Mouse (Mus musculus): ENCODE measurements around the gene Oasl2.
"Not testable (repeated sequence)": the region's sequence is repeated elsewhere in the genome, so short reads cannot be mapped to it uniquely, and the experiment has no call there.

Gene Oasl2

DNA sequence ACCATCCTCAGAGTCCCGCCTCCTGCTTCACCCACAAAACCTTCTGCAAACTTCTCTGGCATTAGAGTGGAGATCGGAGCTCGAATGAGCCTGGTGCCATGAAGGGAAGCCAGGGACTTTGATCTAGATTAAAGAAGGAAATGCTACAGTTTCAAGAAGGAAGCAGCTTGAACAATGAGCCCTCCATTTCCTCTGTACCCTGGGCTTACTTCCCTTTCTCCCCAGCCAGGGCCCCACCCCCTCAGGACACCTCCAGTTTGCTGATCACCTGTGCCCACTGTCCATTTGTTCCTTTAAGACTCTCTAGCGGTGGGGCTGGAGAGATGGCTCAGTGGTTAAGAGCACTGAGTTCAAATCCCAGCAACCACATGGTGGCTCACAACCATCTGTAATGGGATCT is 20.0 kb downstream of the Oasl2 start:
- DNase-seq: no peak

DNA sequence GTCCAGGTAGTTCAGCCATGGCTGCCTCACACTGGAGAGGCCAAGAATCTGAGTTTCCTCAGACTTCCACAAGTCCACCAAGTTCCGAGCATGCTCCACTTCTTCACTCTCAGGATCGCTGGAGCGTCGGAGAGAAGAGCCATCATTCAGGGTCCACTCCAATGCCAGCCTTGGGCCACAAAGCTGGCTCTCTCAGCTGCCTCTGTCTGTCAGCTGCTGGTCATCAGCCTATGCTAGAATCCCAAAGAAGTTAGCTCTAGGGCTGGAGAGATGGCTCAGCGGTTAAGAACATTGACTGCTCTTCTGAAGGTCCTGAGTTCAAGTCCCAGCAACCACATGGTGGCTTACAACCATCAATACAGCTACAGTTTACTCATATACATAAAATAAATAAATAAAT is 20.6 kb downstream of the Oasl2 start:
- DNase-seq: not testable (repeated sequence)

DNA sequence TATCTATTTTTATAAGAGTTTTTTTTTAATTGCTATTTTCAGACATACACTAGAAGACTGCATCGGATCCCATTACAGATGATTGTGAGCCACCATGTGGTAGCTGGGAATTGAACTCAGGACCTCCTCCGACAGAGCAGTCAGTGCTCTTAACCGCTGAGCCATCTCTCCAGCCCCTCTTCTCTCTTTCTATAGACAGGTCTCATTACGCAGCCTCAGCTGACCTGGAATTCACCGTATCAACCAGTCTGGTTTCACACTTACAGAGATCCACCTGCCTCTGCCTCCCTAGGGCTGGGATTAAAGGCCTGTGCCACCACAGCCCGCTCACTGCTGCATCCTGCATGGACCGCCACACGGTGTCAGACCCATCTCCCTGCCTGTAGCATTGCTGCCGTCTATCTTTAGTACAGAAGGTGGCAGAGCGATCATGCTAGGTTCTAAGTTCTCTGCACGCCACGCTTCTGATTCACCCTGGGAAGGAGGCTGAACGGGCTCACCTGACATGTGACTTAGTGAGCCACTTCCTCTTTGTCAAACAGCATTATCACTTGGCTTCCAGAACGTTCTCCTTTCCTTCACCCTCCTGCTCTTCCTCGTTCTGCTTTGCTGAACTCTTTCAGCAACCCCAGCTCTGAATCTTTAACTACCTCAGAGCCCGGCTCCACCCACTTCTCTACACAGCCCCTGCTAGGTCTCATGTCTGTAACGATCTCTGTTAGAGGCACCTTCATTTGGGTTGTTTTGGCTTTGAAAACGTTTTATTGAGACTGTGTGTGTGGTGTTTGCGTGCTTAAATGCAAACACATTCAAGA is 25.0 kb downstream of the Oasl2 start:
- no peak for DNase-seq

DNA sequence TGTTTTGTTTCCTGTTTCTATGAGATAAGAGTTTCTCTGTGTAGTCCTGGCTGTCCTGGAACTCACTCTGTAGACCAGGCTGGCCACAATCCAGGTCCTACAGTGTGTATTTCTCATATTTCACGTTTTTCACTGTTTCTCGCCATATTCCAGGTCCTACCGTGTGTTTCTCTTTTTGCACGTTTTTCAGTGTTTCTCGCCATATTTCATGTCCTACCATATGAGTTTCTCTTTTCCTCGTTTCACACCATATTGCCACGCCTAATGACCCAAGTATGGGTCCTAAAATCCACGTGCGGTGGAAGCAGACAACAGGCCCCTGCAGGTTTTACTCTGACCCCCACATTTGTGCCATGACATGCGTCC is 25.6 kb downstream of the Oasl2 start:
- no peak for DNase-seq

DNA sequence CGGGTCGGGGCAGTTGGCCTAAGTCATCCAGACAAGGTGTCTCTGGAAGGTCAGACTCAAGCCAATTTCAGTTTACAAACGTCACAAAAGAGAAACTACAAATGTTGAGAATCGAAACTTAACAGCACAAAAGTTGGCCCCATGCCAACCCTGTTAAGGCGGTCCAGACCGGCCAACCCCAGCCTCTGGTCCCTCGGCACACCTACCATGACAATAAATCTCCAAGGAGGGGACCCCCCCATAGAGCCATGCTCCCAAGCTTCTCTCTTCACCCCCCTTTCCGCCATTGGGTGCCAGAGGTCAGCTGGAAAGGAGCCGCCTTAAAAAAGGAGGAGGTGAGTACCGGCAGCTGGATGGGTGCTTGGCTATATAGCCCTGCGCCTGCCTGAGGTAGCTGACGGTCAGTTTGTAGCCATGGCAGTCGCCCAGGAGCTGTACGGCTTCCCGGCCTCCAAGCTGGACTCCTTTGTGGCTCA is 26.3 kb downstream of the Oasl2 start, which contains the start of gene Oasl1:
Oasl1 (plus strand) TSS at position 243 of the 476 bp plus-strand sequence.
- peak; percentile 42 to 54 for DNase-seq

DNA sequence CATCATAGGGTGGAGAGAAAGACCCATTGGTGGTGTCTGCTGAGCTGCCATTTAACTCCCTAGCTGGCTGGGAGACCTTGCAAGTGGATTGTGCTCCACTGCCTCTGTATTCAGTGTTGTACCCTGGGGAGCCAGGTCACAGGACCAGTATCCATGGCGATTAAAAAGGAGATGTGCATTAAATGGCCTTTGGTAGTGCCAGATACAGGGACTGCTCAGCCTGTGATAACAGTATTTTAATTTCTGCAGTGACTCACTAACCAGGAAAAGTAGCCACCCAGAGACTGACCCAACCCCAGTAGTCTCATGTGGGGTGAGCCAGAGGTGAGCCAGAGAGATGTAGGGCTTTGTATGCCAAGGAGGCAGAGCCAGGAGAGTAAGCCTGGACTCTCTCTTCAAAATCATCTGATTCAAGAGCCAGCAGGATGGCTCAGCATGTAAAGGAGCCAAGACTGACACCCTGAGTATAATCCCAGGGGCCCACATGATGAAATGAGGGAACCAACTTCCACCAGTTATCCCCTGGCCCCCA is 29.5 kb downstream of the Oasl2 start:
- DNase-seq: no peak

DNA sequence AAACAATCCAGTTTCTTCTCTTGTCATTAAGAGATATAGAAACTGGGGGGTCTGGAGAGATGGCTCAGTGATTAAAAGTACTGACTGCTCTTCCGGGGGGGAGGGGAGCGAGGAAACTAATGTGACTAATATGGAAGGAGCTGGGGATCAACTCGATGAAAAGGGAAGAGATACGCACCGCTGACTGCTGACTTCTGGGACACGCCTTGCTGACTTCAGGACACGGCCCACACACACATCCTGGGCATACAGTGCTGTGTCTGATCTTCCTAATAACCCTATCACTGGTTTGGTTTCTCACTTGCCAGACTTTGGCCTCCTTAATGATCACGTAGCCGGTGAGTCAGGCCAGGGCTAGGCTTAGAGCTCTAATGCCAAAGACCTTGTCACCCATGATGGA is 30.0 kb downstream of the Oasl2 start:
- DNase-seq: no peak

DNA sequence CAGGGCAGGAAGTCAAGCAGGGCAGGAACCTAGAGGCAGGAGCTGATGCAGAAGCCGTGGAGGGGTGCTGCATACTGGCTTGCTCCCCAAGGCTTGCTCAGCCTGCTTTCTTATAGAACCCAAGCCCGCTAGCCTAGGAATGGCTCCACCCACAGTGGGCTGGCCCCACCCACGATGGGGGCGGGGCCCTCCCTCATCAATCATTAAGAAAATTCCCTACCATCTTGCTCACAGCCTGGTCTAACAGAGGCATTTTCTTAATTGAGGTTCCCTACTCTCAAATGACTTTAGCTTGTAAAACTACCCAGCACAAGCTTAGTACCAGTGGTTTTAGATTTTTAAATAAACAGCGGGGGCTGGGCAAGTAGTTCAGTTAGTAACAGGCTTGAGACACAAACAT is 34.9 kb downstream of the Oasl2 start:
- DNase-seq: no peak

DNA sequence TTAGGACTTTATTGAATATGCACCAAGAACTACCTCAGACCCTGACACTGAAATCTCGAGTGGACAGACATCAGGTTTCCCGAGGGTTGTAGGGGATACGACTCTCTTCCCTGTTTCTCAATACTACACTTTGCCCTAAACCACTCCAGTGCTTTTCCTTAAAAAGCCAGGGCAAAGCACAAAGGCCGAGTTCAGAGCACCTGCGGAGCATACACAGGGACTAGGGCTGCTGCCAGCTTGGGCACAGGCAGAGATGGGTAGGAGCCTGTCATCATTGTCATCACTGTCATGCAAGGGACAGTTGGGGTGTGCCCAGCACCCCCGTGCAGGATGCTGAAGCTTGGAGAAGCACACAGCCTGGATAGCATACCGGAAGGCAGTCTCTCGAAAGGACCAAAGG is 36.5 kb downstream of the Oasl2 start:
- DNase-seq: no peak

DNA sequence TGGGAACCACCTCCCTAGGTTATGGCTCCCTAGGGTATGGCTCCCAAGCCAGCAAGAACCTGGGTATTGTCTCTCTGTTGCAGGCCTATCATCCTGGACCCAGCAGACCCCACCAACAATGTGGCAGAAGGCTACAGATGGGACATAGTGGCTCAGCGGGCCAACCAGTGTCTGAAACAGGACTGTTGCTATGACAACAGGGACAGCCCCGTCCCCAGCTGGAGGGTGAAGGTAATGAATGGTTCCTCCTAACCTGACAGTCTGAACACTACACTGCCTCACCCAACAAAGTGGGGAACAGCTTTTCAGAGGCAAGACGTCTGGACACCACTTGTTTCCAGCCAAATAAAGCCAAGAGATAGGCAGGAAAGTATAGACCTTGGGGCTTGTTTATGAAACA is 39.1 kb downstream of the Oasl2 start:
- DNase-seq: no peak

DNA sequence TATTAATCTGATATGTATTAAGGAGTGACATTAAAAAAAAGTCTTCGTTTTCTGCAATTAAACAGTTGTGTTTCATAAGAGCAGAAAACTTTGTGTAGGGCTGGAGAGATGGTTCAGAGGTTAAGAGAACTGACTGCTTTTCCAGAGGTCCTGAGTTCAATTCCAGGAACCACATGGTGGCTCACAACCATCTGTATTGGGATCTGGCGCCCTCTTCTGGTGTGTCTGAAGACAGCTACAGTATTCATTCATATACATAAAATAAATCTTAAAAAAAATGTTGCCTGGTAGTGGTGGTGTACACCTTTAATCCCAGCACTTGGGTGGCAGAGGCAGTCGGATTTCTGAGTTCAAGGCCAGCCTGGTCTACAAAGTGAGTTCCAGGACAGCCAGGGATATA is 44.4 kb downstream of the Oasl2 start:
- peak in 1 of 2 experiments; percentile 49 for DNase-seq

DNA sequence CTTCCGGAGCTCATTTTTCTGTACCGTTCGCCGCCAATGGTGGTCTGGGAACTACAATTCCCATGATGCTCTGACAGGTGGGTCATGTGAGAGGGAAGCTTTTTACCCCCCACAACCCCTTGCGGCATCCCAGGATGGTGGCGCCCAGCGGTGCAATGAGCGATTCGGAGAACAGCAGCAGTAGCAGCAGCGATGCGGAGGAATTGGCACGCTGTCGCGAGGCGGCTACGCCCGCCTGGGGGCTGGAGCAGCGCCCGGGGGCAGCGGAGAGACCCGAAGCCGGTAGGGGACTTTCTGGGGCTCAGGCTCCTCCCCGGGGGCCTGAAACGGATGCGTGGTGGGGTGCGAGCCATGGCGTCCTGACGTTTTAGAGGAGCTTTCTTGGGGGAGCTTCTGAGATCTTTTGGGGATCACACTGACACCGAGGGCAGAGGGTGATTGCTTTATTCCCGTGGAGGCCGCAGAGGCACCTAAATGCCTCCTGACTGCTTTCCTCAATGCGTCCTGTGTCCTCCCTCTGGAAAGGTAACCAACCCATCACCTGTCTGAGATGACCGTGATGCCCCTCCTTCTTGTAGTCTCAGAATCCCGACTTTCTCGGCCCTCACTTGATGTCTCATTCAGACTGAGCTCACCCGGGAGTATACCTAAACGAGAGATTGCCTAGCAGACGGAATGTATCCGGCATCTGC is 45.5 kb downstream of the Oasl2 start, which contains the start of gene 2210016L21Rik:
2210016L21Rik (plus strand) TSS at position 85 of the 692 bp plus-strand sequence.
- DNase-seq: peak; percentile 89 to 91

DNA sequence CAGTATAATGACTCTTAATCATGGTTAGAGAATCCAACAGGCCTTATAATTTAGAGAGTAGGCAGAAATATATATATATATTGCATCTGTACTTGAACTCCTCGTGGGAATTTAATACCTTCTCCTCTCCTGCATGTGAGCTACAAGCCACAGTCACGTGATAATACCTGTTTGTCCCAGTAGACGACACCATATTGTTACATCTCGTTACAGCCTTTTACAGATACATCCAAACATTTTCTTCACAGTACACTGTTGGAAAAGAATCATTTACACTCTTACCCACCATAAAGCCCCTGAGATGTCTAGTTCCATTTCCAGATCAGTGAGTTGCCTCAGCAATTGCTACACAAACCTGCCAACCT is 46.0 kb downstream of the Oasl2 start:
- no peak for DNase-seq

DNA sequence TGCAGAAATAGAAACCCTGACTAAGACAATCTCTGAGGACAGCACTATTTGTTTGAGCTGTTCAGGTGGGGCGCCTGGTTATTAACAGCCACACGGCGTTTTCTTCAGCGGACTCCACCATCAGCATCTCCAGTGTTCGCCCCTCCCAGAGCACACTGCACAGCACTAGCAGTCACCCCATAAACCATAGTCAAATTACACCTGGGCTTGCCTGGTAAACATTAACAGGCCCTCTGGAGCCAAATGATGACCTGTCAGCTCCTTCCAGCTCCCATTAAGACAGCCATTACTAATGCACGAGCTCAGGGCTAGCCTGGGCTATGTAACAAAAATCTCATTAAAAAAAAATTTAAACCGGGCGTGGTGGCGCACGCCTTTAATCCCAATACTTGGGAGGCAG is 48.3 kb downstream of the Oasl2 start:
- DNase-seq: no peak

DNA sequence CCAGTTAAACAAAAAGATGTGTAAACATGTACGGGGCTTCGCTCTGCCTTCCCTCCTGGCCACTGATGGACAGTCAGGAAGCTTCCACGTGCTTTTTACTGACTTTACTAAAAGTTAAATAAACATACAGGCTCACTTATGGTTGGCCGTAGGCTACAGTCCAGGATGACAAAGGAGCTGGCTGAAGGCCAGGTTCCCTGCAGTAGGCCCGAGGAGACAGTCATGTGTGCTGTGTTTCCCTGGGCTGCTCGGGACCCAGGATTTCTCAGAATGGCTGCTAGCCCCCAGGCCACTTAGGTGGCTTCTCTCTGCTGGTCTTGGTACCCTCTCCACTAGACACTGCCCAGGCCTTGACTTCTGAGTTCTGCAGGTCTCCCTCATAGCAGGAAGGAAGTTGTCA is 52.2 kb downstream of the Oasl2 start:
- peak; percentile 79 to 80 for DNase-seq

DNA sequence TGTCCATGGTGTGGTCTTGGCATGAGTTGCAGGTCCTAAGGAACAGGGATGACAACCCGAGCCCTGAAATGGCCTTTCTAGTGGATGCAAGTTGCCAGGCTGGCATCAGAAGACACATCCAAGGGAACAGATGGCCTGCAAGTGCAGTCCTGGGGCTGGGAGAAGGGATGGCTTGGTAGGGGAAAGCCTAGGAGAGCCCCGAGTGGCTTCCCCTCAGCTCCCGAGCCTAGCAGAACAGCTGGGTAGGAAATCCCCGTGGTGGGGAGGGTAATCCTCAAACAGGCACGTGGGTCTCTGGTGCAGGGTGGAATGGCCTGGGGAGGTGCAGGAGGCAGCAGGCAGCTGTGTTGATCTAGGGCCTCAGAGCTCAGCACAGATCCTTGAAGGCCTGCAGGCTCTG is 52.6 kb downstream of the Oasl2 start:
- DNase-seq: peak; percentile 71

DNA sequence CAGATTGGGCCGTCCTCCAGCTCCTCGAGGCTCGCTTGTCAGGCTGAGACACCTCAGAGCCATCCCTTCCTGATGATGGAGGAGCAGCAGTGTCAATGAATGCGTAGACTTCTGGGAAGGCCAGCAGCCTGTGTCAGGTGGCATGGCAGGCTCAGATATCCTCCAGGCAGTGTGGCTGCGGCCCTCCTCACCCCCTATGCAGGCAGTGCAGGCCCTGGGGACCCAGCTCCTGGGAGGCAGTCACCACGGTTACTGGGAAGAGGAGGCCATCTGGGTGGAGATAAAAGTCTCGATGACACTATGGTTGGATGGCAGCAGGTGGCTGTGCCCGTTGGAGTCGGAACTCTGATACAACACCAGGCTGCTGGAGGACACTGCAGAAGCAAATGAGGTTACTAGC is 53.1 kb downstream of the Oasl2 start:
- DNase-seq: no peak

DNA sequence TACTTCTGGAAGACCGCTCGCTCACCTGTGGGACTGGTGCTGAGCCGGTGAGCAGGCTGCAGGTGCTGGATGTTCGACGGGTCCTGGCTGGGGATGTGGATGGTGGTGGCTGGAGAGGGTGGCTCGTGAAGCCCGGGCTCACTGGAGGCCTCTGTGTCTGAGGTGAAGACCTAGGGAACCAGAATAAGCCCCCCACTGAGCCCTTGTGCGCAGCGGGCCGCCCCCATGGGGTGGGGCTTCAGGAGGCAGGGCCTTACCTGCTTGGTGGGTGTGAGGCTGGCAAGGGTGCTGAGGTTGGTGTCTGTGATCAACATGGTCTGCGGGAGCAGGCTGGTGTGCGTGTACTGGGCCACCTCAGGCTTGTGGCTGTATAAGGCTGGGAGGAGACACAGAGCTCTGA is 53.9 kb downstream of the Oasl2 start:
- peak in 1 of 2 experiments; percentile 40 for DNase-seq

DNA sequence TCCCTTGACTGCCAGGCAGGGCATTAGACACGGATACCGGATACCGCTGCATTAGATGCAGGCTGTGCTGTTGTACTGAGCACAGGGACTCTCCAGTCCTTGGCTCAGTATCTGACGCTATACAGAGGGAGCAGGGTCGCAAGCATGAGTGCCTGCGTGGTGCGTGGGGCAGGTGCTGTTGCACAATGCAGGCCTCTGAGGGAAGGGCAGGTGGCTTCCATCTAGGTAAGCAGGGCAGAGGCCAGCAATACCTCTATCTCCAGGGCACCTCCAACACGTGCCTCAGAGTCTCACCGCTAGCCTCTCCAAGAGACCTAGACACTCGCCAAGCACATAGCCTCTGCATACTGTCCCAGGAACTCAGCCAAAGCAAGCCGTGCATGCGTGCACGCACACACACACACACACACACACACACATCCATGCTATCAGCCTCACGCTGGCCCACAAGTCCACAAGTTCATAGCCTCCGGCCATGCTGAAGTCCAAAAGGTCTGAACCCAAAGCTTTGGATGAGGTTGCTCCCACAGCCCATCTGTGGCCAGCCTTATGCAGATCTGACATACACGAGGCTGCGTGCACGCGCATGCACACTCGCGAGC is 54.6 kb downstream of the Oasl2 start:
- peak in 1 of 2 experiments; percentile 41 for DNase-seq

DNA sequence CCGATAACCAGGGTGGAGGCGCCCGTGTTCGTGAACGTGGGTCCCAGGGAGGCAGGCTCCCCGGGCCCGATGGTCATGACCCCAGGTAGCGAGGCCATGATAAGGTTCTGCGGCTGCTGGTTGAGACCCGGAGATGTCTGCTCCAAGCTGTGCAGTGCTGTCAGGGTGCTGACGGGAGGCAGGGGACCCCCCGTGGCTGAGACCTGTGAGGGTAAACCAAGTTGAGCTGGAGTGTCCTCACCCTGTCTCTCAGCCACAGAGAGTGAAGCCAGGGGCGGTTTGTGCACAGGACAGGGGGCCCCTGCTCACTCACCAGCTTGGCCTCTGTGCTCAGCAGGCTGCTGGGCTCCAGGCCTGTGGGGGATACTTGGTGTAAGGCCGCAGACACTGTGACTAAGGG is 56.6 kb downstream of the Oasl2 start:
- DNase-seq: no peak

DNA sequence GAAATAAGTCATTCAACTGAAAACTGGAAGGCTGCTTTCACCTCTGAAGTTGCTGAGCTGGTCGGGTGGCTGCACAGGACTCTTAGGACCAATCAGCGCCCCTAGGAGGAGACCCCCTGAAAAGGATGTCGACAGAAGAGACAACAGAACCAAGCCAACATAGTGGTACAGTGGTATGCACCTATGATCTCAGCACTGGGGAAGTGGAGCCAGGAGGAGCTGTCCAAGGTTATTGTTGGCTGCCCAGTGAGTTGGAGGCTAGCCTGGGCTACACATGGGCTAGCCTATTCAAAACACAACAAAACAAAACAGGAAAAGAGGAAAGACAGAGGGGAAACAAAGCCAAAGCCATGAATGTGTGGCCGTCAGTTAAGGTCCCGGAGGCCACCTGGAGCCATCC is 61.3 kb downstream of the Oasl2 start:
- DNase-seq: no peak

Data from cerebellum, postnatal 14 days (tissue).